Mouse (Mus musculus) liver, adult 2 months (tissue): ENCODE measurements at regions not wholly inside any gene's neighbourhood (a gene's known extent, or its start where the extent isn't known, plus 50 kb on each side); places are given as distances from the start of the nearest gene placed in this dataset.

Experiments
- CTCF ChIP-seq: fragments of 200-500 bp; IDR thresholded peaks from 2 replicates; pipeline ENCODE4 v1.5.1; 2011; ENCODE audit warnings: low read depth, low read length, control low read depth
- POLR2A ChIP-seq: fragments of 200-500 bp; IDR thresholded peaks from 2 replicates; pipeline ENCODE4 v1.6.1; 2011; ENCODE audit warnings: low read length, control low read depth; ENCODE audit not compliant: insufficient read depth; ENCODE audit errors: extremely low read depth

- TF ChIP-seq CTCF (no peak), POLR2A (no peak)
Measured at GRCm38 (mm10) chr13:101538110-101538509, 229.9 kb downstream of the Pik3r1 start.
